Mouse (Mus musculus): ENCODE data around the gene Rgma.
A peak's percentile ranks its signal among the peaks of the same experiment; 100 is the strongest.

The Rgma gene

GRCm38 (mm10) chr7:73375257-73376100, at the start of gene Rgma:
Gene Rgma (plus strand): TSS chr7:73375509.
- peak; percentile 6 for DNase-seq (ENCODE audit: low read depth)

- no peak for DNase-seq (ENCODE audit: low read depth)
Observed at GRCm38 (mm10) chr7:73326236-73326635, 49.1 kb upstream of the Rgma start.

GRCm38 (mm10) chr7:73326680-73327079, 48.6 kb upstream of the Rgma start:
- no peak for DNase-seq (ENCODE audit: low read depth)

- no peak for DNase-seq (ENCODE audit: low read depth)
Observed at GRCm38 (mm10) chr7:73327193-73327592, 48.1 kb upstream of the Rgma start.

- no peak for DNase-seq (ENCODE audit: low read depth)
Observed at GRCm38 (mm10) chr7:73327652-73328051, 47.7 kb upstream of the Rgma start.

- DNase-seq (ENCODE audit: low read depth): no peak
Observed at GRCm38 (mm10) chr7:73328653-73329207, 46.6 kb upstream of the Rgma start.

- no peak for DNase-seq (ENCODE audit: low read depth)
Observed at GRCm38 (mm10) chr7:73330754-73331153, 44.6 kb upstream of the Rgma start.

- DNase-seq (ENCODE audit: low read depth): no peak
Observed at GRCm38 (mm10) chr7:73331645-73332044, 43.7 kb upstream of the Rgma start.

GRCm38 (mm10) chr7:73333398-73333988, 41.8 kb upstream of the Rgma start:
- no peak for DNase-seq (ENCODE audit: low read depth)

GRCm38 (mm10) chr7:73334883-73335282, 40.4 kb upstream of the Rgma start:
- DNase-seq (ENCODE audit: low read depth): no peak

- no peak for DNase-seq (ENCODE audit: low read depth)
Observed at GRCm38 (mm10) chr7:73336380-73336779, 38.9 kb upstream of the Rgma start.

- no peak for DNase-seq (ENCODE audit: low read depth)
Observed at GRCm38 (mm10) chr7:73338353-73338752, 37.0 kb upstream of the Rgma start.

GRCm38 (mm10) chr7:73343852-73344251, 31.5 kb upstream of the Rgma start:
- DNase-seq (ENCODE audit: low read depth): no peak

- DNase-seq (ENCODE audit: low read depth): no peak
Observed at GRCm38 (mm10) chr7:73348585-73349124, 26.7 kb upstream of the Rgma start.

GRCm38 (mm10) chr7:73349158-73349557, 26.2 kb upstream of the Rgma start:
- DNase-seq (ENCODE audit: low read depth): no peak

GRCm38 (mm10) chr7:73355229-73355628, 20.1 kb upstream of the Rgma start:
- DNase-seq (ENCODE audit: low read depth): no peak

- DNase-seq (ENCODE audit: low read depth): no peak
Observed at GRCm38 (mm10) chr7:73356901-73357300, 18.4 kb upstream of the Rgma start.

- no peak for DNase-seq (ENCODE audit: low read depth)
Observed at GRCm38 (mm10) chr7:73357626-73358025, 17.7 kb upstream of the Rgma start.

GRCm38 (mm10) chr7:73365511-73365910, 9.8 kb upstream of the Rgma start:
- no peak for DNase-seq (ENCODE audit: low read depth)

- DNase-seq (ENCODE audit: low read depth): no peak
Observed at GRCm38 (mm10) chr7:73365965-73366364, 9.3 kb upstream of the Rgma start.

- no peak for DNase-seq (ENCODE audit: low read depth)
Observed at GRCm38 (mm10) chr7:73367681-73368464, 7.4 kb upstream of the Rgma start.

GRCm38 (mm10) chr7:73369992-73370391, 5.3 kb upstream of the Rgma start:
- no peak for DNase-seq (ENCODE audit: low read depth)
